Mouse (Mus musculus) kidney, adult 8-10 months (tissue): ENCODE measurements at regions not wholly inside any gene's neighbourhood (a gene's known extent, or its start where the extent isn't known, plus 50 kb on each side); places are given as distances from the start of the nearest gene placed in this dataset.
A peak's percentile ranks its signal among the peaks of the same experiment; 100 is the strongest.

Experiments used
- DNase-seq, 2 experiments: peaks; one replicate each; pipeline ENCODE4 v3.0.0; 2022

- no peak for DNase-seq
Observed at GRCm38 (mm10) chr8:6813816-6814215, 1708.7 kb upstream of the Slc10a2 start.

- no peak for DNase-seq
Observed at GRCm38 (mm10) chr8:6807116-6807515, 1702.0 kb upstream of the Slc10a2 start.

GRCm38 (mm10) chr8:6803199-6803598 lies 1698.0 kb upstream of the Slc10a2 start:
- no peak for DNase-seq

GRCm38 (mm10) chr8:6801076-6801475 lies 1695.9 kb upstream of the Slc10a2 start:
- no peak for DNase-seq

- DNase-seq: no peak
Observed at GRCm38 (mm10) chr8:6789096-6789495, 1683.9 kb upstream of the Slc10a2 start.

GRCm38 (mm10) chr8:6780983-6781382 lies 1675.8 kb upstream of the Slc10a2 start:
- no peak for DNase-seq

- DNase-seq: no peak
Observed at GRCm38 (mm10) chr8:6775103-6775502, 1670.0 kb upstream of the Slc10a2 start.

GRCm38 (mm10) chr8:6729571-6729970 lies 1624.4 kb upstream of the Slc10a2 start:
- no peak for DNase-seq

GRCm38 (mm10) chr8:6708886-6709449 lies 1603.8 kb upstream of the Slc10a2 start:
- DNase-seq: no peak

- no peak for DNase-seq
Observed at GRCm38 (mm10) chr8:6688595-6688994, 1583.4 kb upstream of the Slc10a2 start.

- DNase-seq: no peak
Observed at GRCm38 (mm10) chr8:6658860-6659259, 1553.7 kb upstream of the Slc10a2 start.

- DNase-seq: no peak
Observed at GRCm38 (mm10) chr8:6657451-6657990, 1552.4 kb upstream of the Slc10a2 start.

GRCm38 (mm10) chr8:6652180-6652579 lies 1547.0 kb upstream of the Slc10a2 start:
- no peak for DNase-seq

GRCm38 (mm10) chr8:6648083-6648482 lies 1542.9 kb upstream of the Slc10a2 start:
- DNase-seq: no peak

- DNase-seq: no peak
Observed at GRCm38 (mm10) chr8:6645287-6645957, 1540.3 kb upstream of the Slc10a2 start.

- DNase-seq: no peak
Observed at GRCm38 (mm10) chr8:6644396-6644795, 1539.2 kb upstream of the Slc10a2 start.

- DNase-seq: no peak
Observed at GRCm38 (mm10) chr8:6627009-6627557, 1521.9 kb upstream of the Slc10a2 start.

- no peak for DNase-seq
Observed at GRCm38 (mm10) chr8:6608891-6609290, 1503.7 kb upstream of the Slc10a2 start.

GRCm38 (mm10) chr8:6606854-6607535 lies 1501.8 kb upstream of the Slc10a2 start:
- DNase-seq: no peak

GRCm38 (mm10) chr8:6604232-6604804 lies 1499.2 kb upstream of the Slc10a2 start:
- DNase-seq: peak; percentile 13 to 14

- no peak for DNase-seq
Observed at GRCm38 (mm10) chr8:6590146-6590545, 1485.0 kb upstream of the Slc10a2 start.

- DNase-seq: no peak
Observed at GRCm38 (mm10) chr8:6583337-6584096, 1478.4 kb upstream of the Slc10a2 start.

GRCm38 (mm10) chr8:6582732-6583131 lies 1477.6 kb upstream of the Slc10a2 start:
- no peak for DNase-seq
